Mouse (Mus musculus): ENCODE measurements around the gene E130308A19Rik. TPM values are rescaled to one million over a fixed set of nuclear protein-coding genes. Genes with fewer than 3 reads are reported as not detected.

The E130308A19Rik gene
- polyA plus RNA-seq, 1 experiment from 2014 or later = 16.4 TPM

DNA sequence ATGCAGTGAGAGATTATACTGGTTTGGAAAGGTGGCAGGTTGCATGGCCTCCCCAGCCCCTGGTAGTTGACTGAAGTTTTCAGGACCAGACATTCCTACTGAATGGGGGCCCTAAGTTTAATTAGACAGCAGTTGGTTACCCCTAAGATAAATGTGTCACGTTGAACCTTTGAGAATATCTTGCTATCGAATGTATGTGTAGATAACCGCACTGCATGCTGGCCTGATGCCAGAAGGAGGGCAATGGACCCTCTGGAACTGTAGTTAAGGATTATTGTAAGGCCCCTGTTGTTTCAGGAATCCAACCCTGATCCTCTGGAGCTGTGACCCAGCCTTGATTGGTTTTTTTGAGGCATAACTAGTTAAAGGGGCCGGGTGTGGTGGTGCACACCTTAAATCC, 58.3 kb downstream of the E130308A19Rik start:
- no peak overlapping the region for H3K4me3 ChIP-seq (ENCODE audit: low read depth, low read length)
- TF ChIP-seq CTCF (IDR thresholded peaks at IDR 0.05) = no peak
- TF ChIP-seq EP300 (IDR thresholded peaks at IDR 0.05) = no peak
- H3K9me3 ChIP-seq (ENCODE audit: low read length) = no peaks in the 10 kb centered on the region
- DNase-seq (ENCODE audit: low spot score) = no peak
- H3K4me2 ChIP-seq (replicated peaks; ENCODE audit: low read depth, low read length) = no peak overlapping the region
- ATAC-seq = no peak
- WGBS = 56% methylated on average over 4 of the region's 4 CpGs
- H3K9ac ChIP-seq (replicated peaks; ENCODE audit: low read depth) = no peak overlapping the region
- no peaks in the 10 kb centered on the region for H3K27me3 ChIP-seq (replicated peaks; ENCODE audit: insufficient read depth, low read length)
- H3K36me3 ChIP-seq (ENCODE audit: insufficient read depth, low read length) = no peaks in the 10 kb centered on the region
- H3K4me1 ChIP-seq (ENCODE audit: insufficient read depth, low read depth, low read length) = no peaks in the 10 kb centered on the region
- no peak overlapping the region for H3K27ac ChIP-seq (ENCODE audit: low read length)

- TF ChIP-seq EP300 (IDR thresholded peaks at IDR 0.05) (no peak), CTCF (IDR thresholded peaks at IDR 0.05) (no peak)
- Histone ChIP-seq H3K4me2 (replicated peaks; ENCODE audit: low read depth, low read length) (no peak overlapping the region), H3K27me3 (replicated peaks; ENCODE audit: insufficient read depth, low read length) (no peaks in the 10 kb centered on the region), H3K27ac (ENCODE audit: low read length) (no peak overlapping the region), H3K4me3 (ENCODE audit: low read depth, low read length) (no peak overlapping the region), H3K9ac (replicated peaks; ENCODE audit: low read depth) (no peak overlapping the region), H3K36me3 (ENCODE audit: insufficient read depth, low read length) (0 out of 2 replicates have a peak, but pooled peaks cover 6% of the 10 kb centered on the region), H3K4me1 (ENCODE audit: insufficient read depth, low read depth, low read length) (no peaks in the 10 kb centered on the region), H3K9me3 (ENCODE audit: low read length) (no peaks in the 10 kb centered on the region)
- DNase-seq (ENCODE audit: low spot score) (no peak), ATAC-seq (no peak)
- WGBS = 83% methylated on average over 4 of the region's 4 CpGs
Measured at GRCm38 (mm10) chr4:59686716-59687115, 60.7 kb downstream of the E130308A19Rik start.

DNA sequence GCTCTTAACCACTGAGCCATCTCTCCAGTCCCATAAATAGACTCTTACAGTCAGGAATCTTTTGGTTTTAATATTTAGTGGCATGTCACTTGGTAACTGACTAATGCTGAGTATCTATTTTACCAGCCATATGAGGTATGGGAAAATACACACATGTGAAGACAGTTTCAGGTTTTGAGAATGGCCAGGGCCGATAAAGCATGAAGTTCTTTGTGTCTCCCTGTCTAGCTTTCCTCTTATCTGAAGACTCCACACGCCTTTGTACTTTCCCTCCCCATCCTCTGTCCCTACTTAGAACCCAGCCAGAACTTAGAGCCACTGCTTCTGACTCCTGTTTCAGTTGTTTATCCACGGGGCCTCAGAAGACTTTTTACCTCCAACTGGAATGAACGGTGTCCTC, 63.0 kb downstream of the E130308A19Rik start:
- Histone ChIP-seq H3K9ac (replicated peaks; ENCODE audit: low read depth) (no peak overlapping the region), H3K4me2 (replicated peaks; ENCODE audit: low read depth, low read length) (no peak overlapping the region), H3K4me1 (ENCODE audit: insufficient read depth, low read depth, low read length) (no peaks in the 10 kb centered on the region), H3K27me3 (replicated peaks; ENCODE audit: insufficient read depth, low read length) (no peaks in the 10 kb centered on the region), H3K4me3 (ENCODE audit: low read depth, low read length) (no peak overlapping the region), H3K9me3 (ENCODE audit: low read length) (no peaks in the 10 kb centered on the region), H3K27ac (ENCODE audit: low read length) (no peak overlapping the region), H3K36me3 (ENCODE audit: insufficient read depth, low read length) (0 out of 2 replicates have a peak, but pooled peaks cover 6% of the 10 kb centered on the region)
- TF ChIP-seq CTCF (IDR thresholded peaks at IDR 0.05) = no peak
- no peak for ATAC-seq
- DNase-seq (ENCODE audit: low spot score) = no peak
- 81% methylated on average over 4 of the region's 4 CpGs for WGBS

- DNase-seq (ENCODE audit: low spot score) (no peak), ATAC-seq (no peak)
- Histone ChIP-seq H3K27ac (ENCODE audit: low read length) (no peak overlapping the region), H3K9me3 (ENCODE audit: low read length) (no peaks in the 10 kb centered on the region), H3K4me1 (ENCODE audit: insufficient read depth, low read depth, low read length) (no peaks in the 10 kb centered on the region), H3K27me3 (replicated peaks; ENCODE audit: insufficient read depth, low read length) (no peaks in the 10 kb centered on the region), H3K4me3 (ENCODE audit: low read depth, low read length) (no peak overlapping the region), H3K4me2 (replicated peaks; ENCODE audit: low read depth, low read length) (no peak overlapping the region), H3K9ac (replicated peaks; ENCODE audit: low read depth) (no peak overlapping the region), H3K36me3 (ENCODE audit: insufficient read depth, low read length) (0 out of 2 replicates have a peak, but pooled peaks cover 6% of the 10 kb centered on the region)
- 89% methylated on average over 4 of the region's 4 CpGs for WGBS
- TF ChIP-seq EP300 (IDR thresholded peaks at IDR 0.05) = no peak
- no peak for TF ChIP-seq CTCF (IDR thresholded peaks at IDR 0.05)
Measured at GRCm38 (mm10) chr4:59690145-59690544, 64.1 kb downstream of the E130308A19Rik start.

- Histone ChIP-seq H3K36me3 (ENCODE audit: insufficient read depth, low read length) (no peaks in the 10 kb centered on the region), H3K4me3 (ENCODE audit: low read depth, low read length) (no peak overlapping the region), H3K27me3 (replicated peaks; ENCODE audit: insufficient read depth, low read length) (no peaks in the 10 kb centered on the region), H3K9ac (replicated peaks; ENCODE audit: low read depth) (no peak overlapping the region), H3K4me1 (ENCODE audit: insufficient read depth, low read depth, low read length) (no peaks in the 10 kb centered on the region), H3K27ac (ENCODE audit: low read length) (no peak overlapping the region), H3K9me3 (ENCODE audit: low read length) (no peaks in the 10 kb centered on the region), H3K4me2 (replicated peaks; ENCODE audit: low read depth, low read length) (no peak overlapping the region)
- ATAC-seq = no peak
- no peak for DNase-seq (ENCODE audit: low spot score)
- WGBS = 80% methylated on average over 3 of the region's 3 CpGs
- TF ChIP-seq EP300 (IDR thresholded peaks at IDR 0.05) = no peak
- TF ChIP-seq CTCF (IDR thresholded peaks at IDR 0.05) = no peak
Measured at GRCm38 (mm10) chr4:59696846-59697245, 70.8 kb downstream of the E130308A19Rik start.

DNA sequence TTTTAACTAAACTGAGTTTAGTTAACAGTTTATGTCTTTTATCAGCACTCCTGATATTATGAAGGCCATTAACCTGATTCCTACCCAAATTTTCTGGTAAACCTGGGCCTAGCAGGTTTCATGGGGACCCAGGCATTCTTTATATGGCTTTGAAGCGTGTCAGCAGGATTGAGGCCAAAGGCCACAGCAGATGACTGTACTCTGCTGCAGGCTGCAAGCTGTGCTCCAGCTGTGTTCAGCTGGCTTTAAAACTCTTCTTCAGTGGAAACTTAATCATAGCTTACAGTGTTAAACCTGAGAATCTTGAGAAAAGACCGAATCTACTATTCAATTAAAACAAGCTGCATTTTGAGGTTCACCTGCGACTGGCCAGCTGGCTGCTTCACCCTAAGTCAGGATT, 71.9 kb downstream of the E130308A19Rik start:
- TF ChIP-seq CTCF (IDR thresholded peaks at IDR 0.05) = no peak
- no peak for TF ChIP-seq EP300 (IDR thresholded peaks at IDR 0.05)
- Histone ChIP-seq H3K27ac (ENCODE audit: low read length) (no peak overlapping the region), H3K4me3 (ENCODE audit: low read depth, low read length) (no peak overlapping the region), H3K4me2 (replicated peaks; ENCODE audit: low read depth, low read length) (no peak overlapping the region), H3K36me3 (ENCODE audit: insufficient read depth, low read length) (no peaks in the 10 kb centered on the region), H3K9me3 (ENCODE audit: low read length) (no peaks in the 10 kb centered on the region), H3K4me1 (ENCODE audit: insufficient read depth, low read depth, low read length) (no peaks in the 10 kb centered on the region), H3K9ac (replicated peaks; ENCODE audit: low read depth) (no peak overlapping the region), H3K27me3 (replicated peaks; ENCODE audit: insufficient read depth, low read length) (no peaks in the 10 kb centered on the region)
- ATAC-seq = peak; percentile 56; the same call in 1 of the 2 replicates
- 60% methylated on average over 3 of the region's 3 CpGs for WGBS
- DNase-seq (ENCODE audit: low spot score) = peak; percentile 51
